Mouse (Mus musculus) spleen, adult 12 weeks (tissue): ENCODE results near the gene Plcz1.

Experiments used
- DNase-seq: peaks from one replicate; pipeline ENCODE4 v3.0.0; 2022; ENCODE audit warnings: low spot score

Gene Plcz1

DNA sequence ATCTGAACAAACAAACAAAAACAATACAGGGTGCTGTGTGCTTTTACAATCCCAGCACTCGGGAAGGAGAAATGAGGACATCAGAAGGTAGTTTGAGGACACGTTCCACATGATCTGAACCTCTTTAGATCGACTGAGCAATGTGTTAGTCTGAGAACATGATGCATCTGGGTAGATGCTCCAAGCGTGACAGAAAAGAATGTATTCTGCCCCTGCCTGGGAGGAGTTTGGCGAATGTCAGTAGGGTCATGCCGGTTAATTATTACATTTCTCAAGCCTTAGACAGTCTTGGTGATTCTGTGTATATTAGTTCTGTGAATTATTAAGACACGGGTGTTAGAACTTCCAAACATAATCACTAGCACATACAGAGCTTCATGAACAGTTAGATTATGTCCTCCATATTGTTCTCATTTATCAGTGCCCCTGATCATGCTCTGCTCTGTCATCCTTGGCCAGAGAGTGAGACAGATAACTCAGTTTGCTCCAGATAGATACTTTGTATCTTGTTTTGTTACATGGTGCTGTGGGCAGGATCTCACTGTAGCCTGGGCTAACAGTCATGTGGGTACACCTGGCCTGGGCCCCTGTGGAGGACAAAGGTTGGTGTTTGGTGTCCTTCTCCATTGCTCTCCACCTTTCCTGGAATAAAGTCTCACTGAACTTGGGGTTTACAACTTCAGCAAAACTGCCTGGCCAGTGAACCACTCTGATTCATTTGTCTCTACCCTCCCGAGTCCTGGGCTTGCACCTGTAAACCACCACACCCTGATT lies 94.0 kb downstream of the Plcz1 start:
- DNase-seq = no peak
